Mouse (Mus musculus): ENCODE data around the gene BC004004. TPM values are rescaled to one million over a fixed set of nuclear protein-coding genes. Genes with fewer than 3 reads are reported as not detected.

The BC004004 gene
- total RNA-seq, 1 experiment from 2014 or later: 77.2 TPM

GRCm38 (mm10) chr17:29280422-29280821 is 11.8 kb downstream of the BC004004 start:
- ATAC-seq (replicated peaks in 1 of 2; ENCODE audit: insufficient read depth in 1 of 2, low FRiP score in 2 of 2, low TSS enrichment in 1 of 2, low read depth in 1 of 2, poor library complexity in 2 of 2, severe bottlenecking in 2 of 2): no peak

- no peak for ATAC-seq (replicated peaks in 1 of 2; ENCODE audit: insufficient read depth in 1 of 2, low FRiP score in 2 of 2, low TSS enrichment in 1 of 2, low read depth in 1 of 2, poor library complexity in 2 of 2, severe bottlenecking in 2 of 2)
Measured at GRCm38 (mm10) chr17:29281541-29281940, 13.0 kb downstream of the BC004004 start.

- no peak for ATAC-seq (replicated peaks in 1 of 2; ENCODE audit: insufficient read depth in 1 of 2, low FRiP score in 2 of 2, low TSS enrichment in 1 of 2, low read depth in 1 of 2, poor library complexity in 2 of 2, severe bottlenecking in 2 of 2)
Measured at GRCm38 (mm10) chr17:29282216-29282952, 13.8 kb downstream of the BC004004 start.

GRCm38 (mm10) chr17:29291793-29292192 is 23.2 kb downstream of the BC004004 start:
- ATAC-seq (replicated peaks in 1 of 2; ENCODE audit: insufficient read depth in 1 of 2, low FRiP score in 2 of 2, low TSS enrichment in 1 of 2, low read depth in 1 of 2, poor library complexity in 2 of 2, severe bottlenecking in 2 of 2): no peak

- ATAC-seq (replicated peaks in 1 of 2; ENCODE audit: insufficient read depth in 1 of 2, low FRiP score in 2 of 2, low TSS enrichment in 1 of 2, low read depth in 1 of 2, poor library complexity in 2 of 2, severe bottlenecking in 2 of 2): no peak
Measured at GRCm38 (mm10) chr17:29292996-29293395, 24.4 kb downstream of the BC004004 start.

- no peak for ATAC-seq (replicated peaks in 1 of 2; ENCODE audit: insufficient read depth in 1 of 2, low FRiP score in 2 of 2, low TSS enrichment in 1 of 2, low read depth in 1 of 2, poor library complexity in 2 of 2, severe bottlenecking in 2 of 2)
Measured at GRCm38 (mm10) chr17:29293807-29294605, 25.4 kb downstream of the BC004004 start.

- no peak for ATAC-seq (replicated peaks in 1 of 2; ENCODE audit: insufficient read depth in 1 of 2, low FRiP score in 2 of 2, low TSS enrichment in 1 of 2, low read depth in 1 of 2, poor library complexity in 2 of 2, severe bottlenecking in 2 of 2)
Measured at GRCm38 (mm10) chr17:29295835-29296234, 27.2 kb downstream of the BC004004 start.

GRCm38 (mm10) chr17:29297321-29297720 is 28.7 kb downstream of the BC004004 start:
- ATAC-seq (replicated peaks in 1 of 2; ENCODE audit: insufficient read depth in 1 of 2, low FRiP score in 2 of 2, low TSS enrichment in 1 of 2, low read depth in 1 of 2, poor library complexity in 2 of 2, severe bottlenecking in 2 of 2): no peak

GRCm38 (mm10) chr17:29297813-29298212 is 29.2 kb downstream of the BC004004 start:
- ATAC-seq (replicated peaks in 1 of 2; ENCODE audit: insufficient read depth in 1 of 2, low FRiP score in 2 of 2, low TSS enrichment in 1 of 2, low read depth in 1 of 2, poor library complexity in 2 of 2, severe bottlenecking in 2 of 2): no peak

GRCm38 (mm10) chr17:29299282-29299681 is 30.7 kb downstream of the BC004004 start:
- ATAC-seq (replicated peaks in 1 of 2; ENCODE audit: insufficient read depth in 1 of 2, low FRiP score in 2 of 2, low TSS enrichment in 1 of 2, low read depth in 1 of 2, poor library complexity in 2 of 2, severe bottlenecking in 2 of 2): no peak

- no peak for ATAC-seq (replicated peaks in 1 of 2; ENCODE audit: insufficient read depth in 1 of 2, low FRiP score in 2 of 2, low TSS enrichment in 1 of 2, low read depth in 1 of 2, poor library complexity in 2 of 2, severe bottlenecking in 2 of 2)
Measured at GRCm38 (mm10) chr17:29300926-29301325, 32.3 kb downstream of the BC004004 start.

- no peak for ATAC-seq (replicated peaks in 1 of 2; ENCODE audit: insufficient read depth in 1 of 2, low FRiP score in 2 of 2, low TSS enrichment in 1 of 2, low read depth in 1 of 2, poor library complexity in 2 of 2, severe bottlenecking in 2 of 2)
Measured at GRCm38 (mm10) chr17:29301421-29301820, 32.8 kb downstream of the BC004004 start.

GRCm38 (mm10) chr17:29302149-29302548 is 33.6 kb downstream of the BC004004 start:
- ATAC-seq (replicated peaks in 1 of 2; ENCODE audit: insufficient read depth in 1 of 2, low FRiP score in 2 of 2, low TSS enrichment in 1 of 2, low read depth in 1 of 2, poor library complexity in 2 of 2, severe bottlenecking in 2 of 2): no peak

- peak; percentile 29 to 30; a peak in 1 of 4 replicates for ATAC-seq (replicated peaks in 1 of 2; ENCODE audit: insufficient read depth in 1 of 2, low FRiP score in 2 of 2, low TSS enrichment in 1 of 2, low read depth in 1 of 2, poor library complexity in 2 of 2, severe bottlenecking in 2 of 2)
Measured at GRCm38 (mm10) chr17:29303087-29303486, 34.5 kb downstream of the BC004004 start.

GRCm38 (mm10) chr17:29303856-29304255 is 35.3 kb downstream of the BC004004 start:
- no peak for ATAC-seq (replicated peaks in 1 of 2; ENCODE audit: insufficient read depth in 1 of 2, low FRiP score in 2 of 2, low TSS enrichment in 1 of 2, low read depth in 1 of 2, poor library complexity in 2 of 2, severe bottlenecking in 2 of 2)

- peak; percentile 38 to 79 for ATAC-seq (replicated peaks in 1 of 2; ENCODE audit: insufficient read depth in 1 of 2, low FRiP score in 2 of 2, low TSS enrichment in 1 of 2, low read depth in 1 of 2, poor library complexity in 2 of 2, severe bottlenecking in 2 of 2)
Measured at GRCm38 (mm10) chr17:29304376-29305057, 35.9 kb downstream of the BC004004 start.

- ATAC-seq (replicated peaks in 1 of 2; ENCODE audit: insufficient read depth in 1 of 2, low FRiP score in 2 of 2, low TSS enrichment in 1 of 2, low read depth in 1 of 2, poor library complexity in 2 of 2, severe bottlenecking in 2 of 2): no peak
Measured at GRCm38 (mm10) chr17:29305058-29305806, 36.6 kb downstream of the BC004004 start.
